Comparison of ENCODE assay signal across 7 mouse cellular contexts in genomic region chr6:72677510-72678220, GRCm38 (mm10).
DNase-seq lines count a peak whose midpoint lies in the region; ATAC-seq lines count a peak whose summit lies in the region.

No protein-coding gene starts in this region.

- no peaks in the 10 kb centered on the region for H3K27me3 ChIP-seq in hindbrain, embryonic 16.5 days (replicated peaks; ENCODE audit: control insufficient read depth, insufficient read depth, low read length)
- H3K27me3 ChIP-seq in midbrain, embryonic 10.5 days (ENCODE audit: low read depth, poor library complexity, severe bottlenecking) = peaks cover 55% of the 10 kb centered on the region

- peak overlapping the region; percentile 33 for H3K9ac ChIP-seq in hindbrain, embryonic 16.5 days (ENCODE audit: low read depth, low read length)

- peaks cover 13% of the 10 kb centered on the region; the same call in 1 of the 2 replicates for H3K4me1 ChIP-seq in hindbrain, embryonic 16.5 days (ENCODE audit: control insufficient read depth, insufficient read depth, low read depth, low read length)
- peaks cover 82% of the 10 kb centered on the region for H3K4me1 ChIP-seq in midbrain, embryonic 10.5 days

- ATAC-seq in hindbrain, embryonic 16.5 days = peak; percentile 55

- 13% methylated on average over 11 of the region's 11 CpGs for WGBS in hindbrain, embryonic 16.5 days
- WGBS in midbrain, embryonic 10.5 days = 4% methylated on average over 11 of the region's 11 CpGs

- H3K36me3 ChIP-seq in hindbrain, embryonic 16.5 days (ENCODE audit: control insufficient read depth, insufficient read depth, low read length) = no peaks in the 10 kb centered on the region
- H3K36me3 ChIP-seq in midbrain, embryonic 10.5 days = no peaks in the 10 kb centered on the region

- H3K4me2 ChIP-seq in hindbrain, embryonic 16.5 days (ENCODE audit: low read length) = peak overlapping the region; percentile 34

- peak overlapping the region; percentile 33; the same call in 1 of the 2 replicates for H3K27ac ChIP-seq in hindbrain, embryonic 16.5 days (ENCODE audit: low read depth, low read length)
- peak overlapping the region; percentile 90 for H3K27ac ChIP-seq in midbrain, embryonic 10.5 days (replicated peaks)

- no peaks in the 10 kb centered on the region for H3K9me3 ChIP-seq in hindbrain, embryonic 16.5 days (ENCODE audit: control insufficient read depth, low read length)
- no peaks in the 10 kb centered on the region for H3K9me3 ChIP-seq in midbrain, embryonic 10.5 days (replicated peaks)

- H3K4me3 ChIP-seq in hindbrain, embryonic 16.5 days (ENCODE audit: low read length) = 0 out of 2 replicates have a peak overlapping the region, but pooled peaks have one; percentile 1
- peak overlapping the region; percentile 48 for H3K4me3 ChIP-seq in midbrain, embryonic 10.5 days

- DNase-seq in Muller cell, postnatal 12 days (ENCODE audit: inconsistent ontology term) = peak; percentile 88
- peak; percentile 87 for DNase-seq in embryo, embryonic 10 days (ENCODE audit: low spot score)
- peak; percentile 88 for DNase-seq in midbrain, embryonic 10.5 days (ENCODE audit: low spot score)
- DNase-seq in spleen, postnatal 10 days (ENCODE audit: low spot score in 2 of 2) = no peak
- DNase-seq in layer of hippocampus, postnatal 10 days (ENCODE audit: low spot score in 2 of 2) = no peak
- DNase-seq in c-Kit-positive CD71-positive TER-119-positive erythroid progenitor cells, embryonic 14.5 days (ENCODE audit: low spot score) = no peak

Comparison
In these comparisons a context has a peak if more than half of its experiments do, and no peak if none do; other contexts are left out.
1. DNase-seq: peak in Muller cell, postnatal 12 days (single experiment), embryo, embryonic 10 days (single experiment) and midbrain, embryonic 10.5 days (single experiment); none in spleen, postnatal 10 days (0 of 2), layer of hippocampus, postnatal 10 days (0 of 2) and c-Kit-positive CD71-positive TER-119-positive erythroid progenitor cells, embryonic 14.5 days (single experiment).